Mouse (Mus musculus): ENCODE results near the gene Scn2a. TPM values are rescaled to one million over a fixed set of nuclear protein-coding genes. Genes with fewer than 3 reads are reported as not detected.

The Scn2a gene
- 0.05 and 0.13 TPM in 2 replicates for polyA plus RNA-seq (2012; rRNA removed)

GRCm38 (mm10) chr2:65620556-65621166 is at the start of gene Scn2a:
Scn2a (plus strand) TSS chr2:65620771.

Other genes with a start within 250 kb of the Scn2a start
- 0.09 and 0.16 TPM in 2 replicates for gene Scn3a, start 53.1 kb upstream of the Scn2a start, polyA plus RNA-seq (2012; rRNA removed)
- gene Csrnp3, start 225.0 kb downstream of the Scn2a start, polyA plus RNA-seq (2012; rRNA removed) = 0.01 and 0.02 TPM in 2 replicates

Data from liver, embryonic 18 days (tissue).